Mouse (Mus musculus) CH12.LX (cell line): ENCODE data around the gene Atp5d. TPM values are rescaled to one million over a fixed set of nuclear protein-coding genes. Genes with fewer than 3 reads are reported as not detected.
"Not testable (repeated sequence)": the region's sequence is repeated elsewhere in the genome, so short reads cannot be mapped to it uniquely, and the experiment has no call there.

ENCODE experiments used
- DNase-seq: peaks from one replicate; pipeline ENCODE4 v3.0.0-alpha.2; 2013; ENCODE audit errors: extremely low read depth
- H3K27ac ChIP-seq: 2 replicates; pipeline ENCODE4 v1.5.1; 2012; ENCODE audit warnings: low read depth, mild to moderate bottlenecking, control low read depth, moderate library complexity; ENCODE audit not compliant: insufficient read depth
- H3K27me3 ChIP-seq: replicated peaks from 2 replicates; pipeline ENCODE3; 2012; ENCODE audit warnings: inconsistent platforms
- H3K36me3 ChIP-seq, 2 experiments: replicated peaks in 1 of 2; 2 replicates each; pipeline versions ENCODE3 to v1.6.1; 2012; ENCODE audit warnings: inconsistent platforms in 1 of 2, low read length in 1 of 2, mild to moderate bottlenecking in 1 of 2, mixed read lengths in 1 of 2, moderate library complexity in 1 of 2; ENCODE audit not compliant: control insufficient read depth in 1 of 2, insufficient read depth in 1 of 2
- H3K4me1 ChIP-seq, 2 experiments: 2 replicates each; pipeline ENCODE4 v1.6.1; 2012; ENCODE audit warnings: inconsistent platforms in 1 of 2, moderate library complexity in 1 of 2; ENCODE audit not compliant: insufficient read depth in 2 of 2, control insufficient read depth in 1 of 2
- H3K4me2 ChIP-seq: 2 replicates; pipeline ENCODE4 v1.6.1; 2012; ENCODE audit warnings: low read depth, mild to moderate bottlenecking, control low read depth; ENCODE audit not compliant: poor library complexity, insufficient read depth, severe bottlenecking
- H3K4me3 ChIP-seq, 3 experiments: fragments of 150-350 bp in 1 of 3; sonication (generic) in 1 of 3; replicated peaks in 1 of 3; 2 replicates each; pipeline versions ENCODE3 to v1.5.1; 2011 to 2012; ENCODE audit warnings: low read depth in 2 of 3, low read length in 2 of 3, mild to moderate bottlenecking in 2 of 3, moderate library complexity in 2 of 3, control low read depth in 1 of 3, improper control_type of control experiment in 1 of 3, inconsistent platforms in 1 of 3, mixed read lengths in 1 of 3; ENCODE audit not compliant: poor library complexity in 1 of 3
- H3K79me2 ChIP-seq: replicated peaks from 2 replicates; pipeline ENCODE4 v1.6.1; 2012; ENCODE audit warnings: mild to moderate bottlenecking, moderate library complexity; ENCODE audit not compliant: control insufficient read depth, poor library complexity, insufficient read depth, severe bottlenecking; ENCODE audit errors: extremely low read depth
- H3K9ac ChIP-seq: 2 replicates; pipeline ENCODE4 v1.6.1; 2012; ENCODE audit warnings: low read depth, mild to moderate bottlenecking, control low read depth, moderate library complexity; ENCODE audit not compliant: insufficient read depth
- H3K9me3 ChIP-seq: replicated peaks from 2 replicates; pipeline ENCODE3; 2012; ENCODE audit warnings: low read length, inconsistent platforms, mixed read lengths
- CHD2 ChIP-seq: IDR thresholded peaks from 2 replicates; pipeline ENCODE4 v1.6.1; 2011; ENCODE audit warnings: low read length, improper control_type of control experiment
- ELF1 ChIP-seq: IDR thresholded peaks from 2 replicates; pipeline ENCODE4 v1.6.1; 2014; ENCODE audit warnings: low read depth, mild to moderate bottlenecking, inconsistent platforms, low read length, improper control_type of control experiment
- EP300 ChIP-seq: IDR thresholded peaks from 2 replicates; pipeline ENCODE4 v1.6.1; 2011; ENCODE audit warnings: low read length, improper control_type of control experiment
- ETS1 ChIP-seq: conservative IDR thresholded peaks from 2 replicates; pipeline ENCODE4 v1.6.1; 2012; ENCODE audit warnings: low read depth, mild to moderate bottlenecking, inconsistent platforms, low read length, improper control_type of control experiment, moderate library complexity
- IRF4 ChIP-seq: IDR thresholded peaks from 2 replicates; pipeline ENCODE4 v1.6.1; 2014; ENCODE audit warnings: low read depth, mild to moderate bottlenecking, inconsistent platforms, low read length, improper control_type of control experiment
- JUND ChIP-seq: conservative IDR thresholded peaks from 2 replicates; pipeline ENCODE4 v1.6.1; 2011; ENCODE audit warnings: low read depth, low read length, improper control_type of control experiment
- MAZ ChIP-seq: IDR thresholded peaks from 2 replicates; pipeline ENCODE4 v1.6.1; 2012; ENCODE audit warnings: low read depth, mild to moderate bottlenecking, inconsistent platforms, low read length, improper control_type of control experiment, moderate library complexity
- MEF2A ChIP-seq: IDR thresholded peaks from 2 replicates; pipeline ENCODE4 v1.6.1; 2014; ENCODE audit warnings: low read depth, mild to moderate bottlenecking, inconsistent platforms, low read length, improper control_type of control experiment, borderline replicate concordance
- MYC ChIP-seq: IDR thresholded peaks from 2 replicates; pipeline ENCODE4 v1.6.1; 2011; ENCODE audit warnings: low read depth, mild to moderate bottlenecking, improper control_type of control experiment, low read length
- NELFE ChIP-seq: IDR thresholded peaks from 2 replicates; pipeline ENCODE4 v1.6.1; 2011; ENCODE audit warnings: low read depth, low read length, improper control_type of control experiment
- NRF1 ChIP-seq: IDR thresholded peaks from 2 replicates; pipeline ENCODE4 v1.6.1; 2014; ENCODE audit warnings: low read depth, mild to moderate bottlenecking, inconsistent platforms, low read length, improper control_type of control experiment, moderate library complexity
- POLR2A ChIP-seq: IDR thresholded peaks from 2 replicates; pipeline ENCODE4 v1.6.1; 2011; ENCODE audit warnings: low read depth, mild to moderate bottlenecking, improper control_type of control experiment, low read length
- RAD21 ChIP-seq: IDR thresholded peaks from 2 replicates; pipeline ENCODE4 v1.6.1; 2011; ENCODE audit warnings: low read depth, mild to moderate bottlenecking, low read length, improper control_type of control experiment, moderate library complexity
- SIN3A ChIP-seq: IDR thresholded peaks from 2 replicates; pipeline ENCODE4 v1.6.1; 2012; ENCODE audit warnings: low read length, improper control_type of control experiment, inconsistent platforms
- SMC3 ChIP-seq: IDR thresholded peaks from 2 replicates; pipeline ENCODE4 v1.6.1; 2011; ENCODE audit warnings: low read depth, low read length, improper control_type of control experiment
- TBP ChIP-seq: conservative IDR thresholded peaks from 2 replicates; pipeline ENCODE4 v1.6.1; 2011; ENCODE audit warnings: low read depth, low read length, improper control_type of control experiment
- TCF12 ChIP-seq: IDR thresholded peaks from 2 replicates; pipeline ENCODE4 v1.6.1; 2014; ENCODE audit warnings: low read depth, mild to moderate bottlenecking, inconsistent platforms, low read length, improper control_type of control experiment
- UBTF ChIP-seq: IDR thresholded peaks from 2 replicates; pipeline ENCODE4 v1.6.1; 2012; ENCODE audit warnings: low read depth, mild to moderate bottlenecking, inconsistent platforms, low read length, improper control_type of control experiment, moderate library complexity
- USF1 ChIP-seq: IDR thresholded peaks from 2 replicates; pipeline ENCODE4 v1.6.1; 2014; ENCODE audit warnings: low read depth, mild to moderate bottlenecking, inconsistent platforms, low read length, improper control_type of control experiment
- ZMIZ1 ChIP-seq: IDR thresholded peaks from 2 replicates; pipeline ENCODE4 v1.6.1; 2012; ENCODE audit warnings: low read depth, mild to moderate bottlenecking, inconsistent platforms, low read length, improper control_type of control experiment
- ZNF384 ChIP-seq: IDR thresholded peaks from 2 replicates; pipeline ENCODE4 v1.6.1; 2012; ENCODE audit warnings: low read depth, low read length, improper control_type of control experiment, inconsistent platforms
- dilution Hi-C: fragments of 300-500 bp; cut with MboI; formaldehyde crosslinking; loops from 2 replicates; pipeline ENCODE4 v1.14.3; 2020; ENCODE audit warnings: low sequenced_read_pairs; ENCODE audit not compliant: extremely low pct_unique_long_range_greater_than_20kb, extremely low pct_ligation_motif_present
- in situ Hi-C: fragments of 300-500 bp; cut with MboI; formaldehyde crosslinking; loops from 3 replicates; pipeline ENCODE4 v1.14.3; 2019; ENCODE audit warnings: low sequenced_read_pairs, low pct_ligation_motif_present, low pct_unique_long_range_greater_than_20kb, mixed read lengths
- polyA plus RNA-seq: library from polyadenylated mRNA; unstranded; fragments of >175 nt; gene quantifications from 2 replicates; pipeline ENCODE4 v1.2.1, GENCODE M21; 2012; ENCODE audit warnings: low read depth; ENCODE audit not compliant: insufficient read length
- total RNA-seq, 2 experiments: library from RNA; depleted of rRNA; stranded (reverse); fragments of 300-350 nt in 1 of 2; fragments of >200 nt in 1 of 2; gene quantifications; 2 replicates each; pipeline ENCODE4 v1.2.3; 2012 to 2014

The Atp5d gene
- total and polyA plus RNA-seq, 3 experiments, result 106 to 352 (median 326) TPM

- TF ChIP-seq UBTF (no peak), USF1 (no peak), ELF1 (peak; percentile 60; the same call in 1 of the 2 replicates), MAZ (no peak; the same call in none of the 2 replicates), IRF4 (peak; percentile 76), POLR2A (peak; percentile 53), ZNF384 (no peak; the same call in 1 of the 2 replicates), SMC3 (peak; percentile 99), ZMIZ1 (no peak)
These were observed 26.5 kb downstream of the Atp5d start (continued) for GRCm38 (mm10) chr10:80164998-80165344.

GRCm38 (mm10) chr10:80165392-80166128 lies 27.1 kb downstream of the Atp5d start, which contains the start of gene Cirbp:
TSS of gene Cirbp (plus strand) at chr10:80165985.
- Histone ChIP-seq H3K36me3 (peaks cover 9 to 13% of the 10 kb centered on the region in 2 experiments), H3K27me3 (no peaks in the 10 kb centered on the region), H3K4me3 (peak within 1 kb of the TSS in 2 of 3 experiments; percentile 40 to 61), H3K27ac (peak within 1 kb of the TSS; percentile 59), H3K4me2 (peak within 1 kb of the TSS; percentile 95), H3K9ac (peak within 1 kb of the TSS; percentile 68), H3K9me3 (no peaks in the 10 kb centered on the region), H3K79me2 (peaks cover 16% of the 10 kb centered on the region), H3K4me1 (peaks cover 25 to 70% of the 10 kb centered on the region in 2 experiments)
- dilution Hi-C loops, result no loop called here
- TF ChIP-seq EP300 (peak; percentile 7; the same call in 1 of the 2 replicates), USF1 (no peak), ETS1 (peak; percentile 52; the same call in 1 of the 2 replicates), TCF12 (peak; percentile 55; the same call in 1 of the 2 replicates), MEF2A (0 out of 2 replicates have a peak, but pooled peaks have one; percentile 33), POLR2A (no peak), TBP (0 out of 2 replicates have a peak, but pooled peaks have one; percentile 45), MAZ (peak; percentile 90; the same call in 1 of the 2 replicates), ZMIZ1 (0 out of 2 replicates have a peak, but pooled peaks have one; percentile 36), NRF1 (0 out of 2 replicates have a peak, but pooled peaks have one; percentile 43), MYC (peak; percentile 2; the same call in 1 of the 2 replicates), RAD21 (no peak), CHD2 (peak; percentile 54; the same call in 1 of the 2 replicates), JUND (no peak), ZNF384 (0 out of 2 replicates have a peak, but pooled peaks have one; percentile 4), SIN3A (peak; percentile 61; the same call in 1 of the 2 replicates), NELFE (peak; percentile 40; the same call in 1 of the 2 replicates)
- in situ Hi-C loops, result no loop called here
- no peak for DNase-seq

- in situ Hi-C loops, DNase-seq, H3K27me3 ChIP-seq, H3K9me3 ChIP-seq, dilution Hi-C loops: not testable (repeated sequence)
- peak overlapping the region; percentile 59 for H3K27ac ChIP-seq
- H3K9ac ChIP-seq, result peak overlapping the region; percentile 68
- peak overlapping the region; percentile 95 for H3K4me2 ChIP-seq
- H3K36me3 ChIP-seq, result peaks cover 13 to 18% of the 10 kb centered on the region in 2 experiments
- peaks cover 16% of the 10 kb centered on the region for H3K79me2 ChIP-seq
- H3K4me1 ChIP-seq, result peaks cover 20 to 64% of the 10 kb centered on the region in 2 experiments
- H3K4me3 ChIP-seq, result peak overlapping the region in 2 of 3 experiments; percentile 31 to 39
These were observed 27.7 kb downstream of the Atp5d start for GRCm38 (mm10) chr10:80166136-80166535.
